Mouse (Mus musculus) stomach, postnatal 0 days (tissue): ENCODE measurements at regions not wholly inside any gene's neighbourhood (a gene's known extent, or its start where the extent isn't known, plus 50 kb on each side); places are given as distances from the start of the nearest gene placed in this dataset.

Experiments
- CTCF ChIP-seq: IDR thresholded peaks from 2 replicates; pipeline ENCODE4 v1.5.1; 2016; ENCODE audit warnings: antibody characterized with exemption, low read depth, mild to moderate bottlenecking, moderate library complexity
- EP300 ChIP-seq: optimal IDR thresholded peaks from 2 replicates; pipeline ENCODE3; 2016; ENCODE audit warnings: antibody characterized with exemption

DNA sequence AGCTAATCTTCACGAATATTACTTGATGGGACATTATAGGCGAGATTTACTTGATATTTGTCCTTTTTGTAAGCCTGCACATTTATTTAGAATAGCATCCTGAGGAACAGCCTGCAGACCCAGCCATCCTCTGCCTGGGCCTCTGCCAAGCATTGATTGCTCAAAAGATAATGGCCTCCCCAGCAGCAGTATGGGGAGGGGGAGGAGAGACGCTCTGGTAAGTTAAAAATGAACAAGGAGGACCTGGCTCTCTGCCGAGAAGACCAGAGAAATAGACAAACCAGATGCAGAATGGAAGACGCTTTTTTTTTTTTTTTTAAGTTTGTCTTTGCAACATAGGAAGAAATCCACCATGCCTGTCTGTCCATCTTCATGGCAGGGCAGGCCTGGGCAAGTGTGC is 280.8 kb upstream of the Myt1l start:
- TF ChIP-seq CTCF = no peak
- TF ChIP-seq EP300 = no peak
